Mouse (Mus musculus) kidney, embryonic 14.5 days (tissue): Measurements from ENCODE around the gene Tpcn1. TPM values are rescaled to one million over a fixed set of nuclear protein-coding genes. Genes with fewer than 3 reads are reported as not detected.

ENCODE experiments used
- ATAC-seq: fragments of 200-750 bp; cut with Nextera tagmentation; 2 replicates; pipeline ENCODE4 v1.8.0; 2017; ENCODE audit warnings: moderate number of reproducible peaks, mild to moderate bottlenecking, moderate TSS enrichment, moderate library complexity; ENCODE audit not compliant: low FRiP score, low TSS enrichment
- H3K27ac ChIP-seq: fragments of 300-500 bp; sonication (generic); 2 replicates; pipeline ENCODE4 v1.5.1; 2014; ENCODE audit warnings: low read depth, mild to moderate bottlenecking, low read length, moderate library complexity, mixed read lengths
- H3K27me3 ChIP-seq: fragments of 300-500 bp; sonication (generic); 2 replicates; pipeline ENCODE4 v1.6.1; 2014; ENCODE audit warnings: mild to moderate bottlenecking, low read length; ENCODE audit not compliant: control insufficient read depth, insufficient read depth
- H3K36me3 ChIP-seq: fragments of 300-500 bp; sonication (generic); 2 replicates; pipeline ENCODE4 v1.6.1; 2014; ENCODE audit warnings: low read length, mixed read lengths; ENCODE audit not compliant: control insufficient read depth, insufficient read depth
- H3K4me1 ChIP-seq: fragments of 300-500 bp; sonication (generic); 2 replicates; pipeline ENCODE4 v1.6.1; 2014; ENCODE audit warnings: low read length, mixed read lengths; ENCODE audit not compliant: control insufficient read depth, insufficient read depth
- H3K4me2 ChIP-seq: fragments of 300-500 bp; sonication (generic); replicated peaks from 2 replicates; pipeline ENCODE4 v1.6.1; 2014; ENCODE audit warnings: low read depth, mild to moderate bottlenecking, low read length
- H3K4me3 ChIP-seq: fragments of 300-500 bp; sonication (generic); 2 replicates; pipeline ENCODE4 v1.5.1; 2014; ENCODE audit warnings: mild to moderate bottlenecking, low read length
- H3K9ac ChIP-seq: fragments of 300-500 bp; sonication (generic); 2 replicates; pipeline ENCODE4 v1.6.1; 2014; ENCODE audit warnings: low read depth, mild to moderate bottlenecking, low read length, moderate library complexity
- H3K9me3 ChIP-seq: fragments of 300-500 bp; sonication (generic); 2 replicates; pipeline ENCODE4 v1.6.1; 2016; ENCODE audit warnings: low read length; ENCODE audit not compliant: control insufficient read depth
- WGBS: fragments of 180-500 bp; shearing (Covaris S2); extraction: QIAGEN DNeasy Blood & Tissue Kit; methylation state at CpG from one replicate; pipeline ENCODE4 v1.1.7; 2014; 5-methylcytosine and 5-hydroxymethylcytosine counted together
- polyA plus RNA-seq: library from polyadenylated mRNA; unstranded; fragments of >200 nt; fragmentation: Nextera tagmentation; extraction: Ambion mirVana; gene quantifications from 2 replicates; pipeline ENCODE4 v1.2.1, GENCODE M21; 2014

Gene Tpcn1
- polyA plus RNA-seq, 1 experiment from 2014 or later: 33.8 TPM

DNA sequence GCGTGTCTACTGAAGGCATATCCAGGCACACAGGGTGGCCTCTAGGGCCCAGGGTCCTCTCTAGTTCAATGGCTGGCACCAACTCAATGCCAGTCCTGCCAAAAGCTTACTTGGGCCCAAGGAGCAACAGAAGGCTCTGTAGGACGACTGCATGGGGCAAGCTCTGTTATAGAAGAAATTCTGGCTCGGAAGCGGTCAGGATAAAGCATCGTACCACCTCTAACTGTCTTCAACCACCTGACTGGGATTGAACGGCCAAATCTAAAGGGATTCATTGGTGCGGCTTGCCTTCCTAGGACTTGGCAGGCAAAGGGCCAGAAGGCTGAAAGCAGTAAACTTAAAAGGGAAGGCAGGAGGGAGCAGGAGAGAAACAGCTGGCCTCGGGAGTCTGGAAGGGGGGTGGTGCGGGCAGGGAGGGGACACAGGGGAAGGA lies 20.1 kb downstream of the Tpcn1 start:
- 50% methylated on average over 9 of the region's 9 CpGs for WGBS
- no peak for ATAC-seq
- H3K27ac ChIP-seq: peak overlapping the region; percentile 80; the same call in 1 of the 2 replicates
- no peaks in the 10 kb centered on the region for H3K9me3 ChIP-seq
- H3K9ac ChIP-seq: 0 out of 2 replicates have a peak overlapping the region, but pooled peaks have one; percentile 45
- H3K4me3 ChIP-seq: no peak overlapping the region
- H3K4me2 ChIP-seq: no peak overlapping the region
- H3K36me3 ChIP-seq: no peaks in the 10 kb centered on the region
- H3K4me1 ChIP-seq: peaks cover 81% of the 10 kb centered on the region
- H3K27me3 ChIP-seq: no peaks in the 10 kb centered on the region; the same call in 1 of the 2 replicates

DNA sequence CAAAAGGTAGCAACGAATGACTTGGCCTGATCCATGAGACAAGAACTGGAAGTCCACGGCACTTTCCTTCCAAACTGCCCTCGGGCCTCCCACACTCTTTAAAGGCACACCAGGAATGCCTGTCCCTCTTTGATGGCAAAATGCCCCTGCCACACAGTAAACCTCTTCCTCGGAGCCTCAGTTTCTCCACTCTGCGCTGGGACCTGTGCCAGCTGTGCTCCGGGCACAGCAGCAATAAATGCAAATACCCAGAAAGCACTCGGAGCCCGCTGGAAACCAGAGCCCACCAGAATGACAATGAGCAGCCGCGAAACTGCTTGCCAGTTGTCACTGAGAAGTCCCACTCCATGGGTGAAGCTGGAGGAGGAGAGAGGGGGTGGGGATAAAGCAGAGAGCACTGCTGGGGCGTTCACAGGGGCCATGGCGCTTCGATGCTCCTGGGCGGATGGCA lies 20.7 kb downstream of the Tpcn1 start:
- ATAC-seq: no peak
- Histone ChIP-seq H3K27ac (peak overlapping the region; percentile 80), H3K9me3 (no peaks in the 10 kb centered on the region), H3K4me2 (no peak overlapping the region), H3K4me3 (no peak overlapping the region), H3K9ac (peak overlapping the region; percentile 45; the same call in 1 of the 2 replicates), H3K27me3 (no peaks in the 10 kb centered on the region; the same call in 1 of the 2 replicates), H3K4me1 (peaks cover 86% of the 10 kb centered on the region), H3K36me3 (no peaks in the 10 kb centered on the region)
- WGBS: 30% methylated on average over 14 of the region's 14 CpGs

GRCm38 (mm10) chr5:120567253-120567701 lies 21.2 kb downstream of the Tpcn1 start:
- peaks cover 89% of the 10 kb centered on the region for H3K4me1 ChIP-seq
- H3K4me2 ChIP-seq: no peak overlapping the region
- 13% methylated on average over 21 of the region's 21 CpGs for WGBS
- no peak for ATAC-seq
- no peaks in the 10 kb centered on the region for H3K36me3 ChIP-seq
- H3K27ac ChIP-seq: peak overlapping the region; percentile 80
- H3K9ac ChIP-seq: peak overlapping the region; percentile 45
- H3K9me3 ChIP-seq: no peaks in the 10 kb centered on the region
- H3K27me3 ChIP-seq: no peaks in the 10 kb centered on the region; the same call in 1 of the 2 replicates
- H3K4me3 ChIP-seq: no peak overlapping the region

GRCm38 (mm10) chr5:120566681-120567252 lies 21.7 kb downstream of the Tpcn1 start:
- Histone ChIP-seq H3K4me2 (no peak overlapping the region), H3K27ac (peak overlapping the region; percentile 80), H3K9me3 (no peaks in the 10 kb centered on the region), H3K9ac (peak overlapping the region; percentile 45), H3K4me1 (peaks cover 88% of the 10 kb centered on the region), H3K36me3 (no peaks in the 10 kb centered on the region), H3K27me3 (no peaks in the 10 kb centered on the region; the same call in 1 of the 2 replicates), H3K4me3 (no peak overlapping the region)
- ATAC-seq: no peak
- WGBS: 38% methylated on average over 9 of the region's 9 CpGs

DNA sequence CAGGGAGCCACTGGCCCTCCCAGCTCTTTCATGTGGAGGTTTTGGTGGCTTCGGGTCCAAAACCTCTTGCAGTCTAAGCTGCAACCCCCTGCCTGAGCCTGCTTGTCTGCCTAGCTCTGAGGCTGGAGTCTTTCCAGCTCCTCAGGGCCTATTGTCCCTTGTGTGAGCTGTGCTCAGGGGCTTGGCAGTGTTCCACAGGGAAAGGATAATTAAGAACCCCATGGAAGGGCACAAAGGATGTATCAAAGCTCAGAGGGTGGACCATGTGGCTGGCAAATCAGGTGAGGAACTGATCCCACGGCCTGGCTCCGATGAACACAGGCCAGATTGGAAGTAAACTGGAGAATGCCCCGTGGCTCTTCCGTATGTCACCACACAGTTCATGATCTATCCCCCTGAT lies 22.4 kb downstream of the Tpcn1 start:
- Histone ChIP-seq H3K4me2 (no peak overlapping the region), H3K4me3 (no peak overlapping the region), H3K27me3 (no peaks in the 10 kb centered on the region; the same call in 1 of the 2 replicates), H3K36me3 (no peaks in the 10 kb centered on the region), H3K9me3 (no peaks in the 10 kb centered on the region), H3K27ac (peak overlapping the region; percentile 20; the same call in 1 of the 2 replicates), H3K4me1 (peaks cover 83% of the 10 kb centered on the region), H3K9ac (peak overlapping the region; percentile 31; the same call in 1 of the 2 replicates)
- WGBS: 71% methylated on average over 5 of the region's 5 CpGs
- ATAC-seq: no peak

GRCm38 (mm10) chr5:120565171-120565905 lies 23.1 kb downstream of the Tpcn1 start:
- no peaks in the 10 kb centered on the region for H3K9me3 ChIP-seq
- H3K27ac ChIP-seq: peak overlapping the region; percentile 20; the same call in 1 of the 2 replicates
- H3K4me3 ChIP-seq: no peak overlapping the region
- WGBS: 41% methylated on average over 15 of the region's 15 CpGs
- H3K9ac ChIP-seq: no peak overlapping the region; the same call in 1 of the 2 replicates
- H3K27me3 ChIP-seq: no peaks in the 10 kb centered on the region; the same call in 1 of the 2 replicates
- no peak for ATAC-seq
- no peak overlapping the region for H3K4me2 ChIP-seq
- H3K36me3 ChIP-seq: no peaks in the 10 kb centered on the region
- H3K4me1 ChIP-seq: peaks cover 81% of the 10 kb centered on the region

GRCm38 (mm10) chr5:120563914-120564311 lies 24.6 kb downstream of the Tpcn1 start:
- Histone ChIP-seq H3K27ac (peak overlapping the region; percentile 96), H3K27me3 (no peaks in the 10 kb centered on the region), H3K9ac (no peak overlapping the region), H3K4me3 (no peak overlapping the region), H3K4me1 (peaks cover 80% of the 10 kb centered on the region), H3K9me3 (no peaks in the 10 kb centered on the region), H3K36me3 (no peaks in the 10 kb centered on the region), H3K4me2 (no peak overlapping the region)
- 21% methylated on average over 4 of the region's 4 CpGs for WGBS
- ATAC-seq: no peak

DNA sequence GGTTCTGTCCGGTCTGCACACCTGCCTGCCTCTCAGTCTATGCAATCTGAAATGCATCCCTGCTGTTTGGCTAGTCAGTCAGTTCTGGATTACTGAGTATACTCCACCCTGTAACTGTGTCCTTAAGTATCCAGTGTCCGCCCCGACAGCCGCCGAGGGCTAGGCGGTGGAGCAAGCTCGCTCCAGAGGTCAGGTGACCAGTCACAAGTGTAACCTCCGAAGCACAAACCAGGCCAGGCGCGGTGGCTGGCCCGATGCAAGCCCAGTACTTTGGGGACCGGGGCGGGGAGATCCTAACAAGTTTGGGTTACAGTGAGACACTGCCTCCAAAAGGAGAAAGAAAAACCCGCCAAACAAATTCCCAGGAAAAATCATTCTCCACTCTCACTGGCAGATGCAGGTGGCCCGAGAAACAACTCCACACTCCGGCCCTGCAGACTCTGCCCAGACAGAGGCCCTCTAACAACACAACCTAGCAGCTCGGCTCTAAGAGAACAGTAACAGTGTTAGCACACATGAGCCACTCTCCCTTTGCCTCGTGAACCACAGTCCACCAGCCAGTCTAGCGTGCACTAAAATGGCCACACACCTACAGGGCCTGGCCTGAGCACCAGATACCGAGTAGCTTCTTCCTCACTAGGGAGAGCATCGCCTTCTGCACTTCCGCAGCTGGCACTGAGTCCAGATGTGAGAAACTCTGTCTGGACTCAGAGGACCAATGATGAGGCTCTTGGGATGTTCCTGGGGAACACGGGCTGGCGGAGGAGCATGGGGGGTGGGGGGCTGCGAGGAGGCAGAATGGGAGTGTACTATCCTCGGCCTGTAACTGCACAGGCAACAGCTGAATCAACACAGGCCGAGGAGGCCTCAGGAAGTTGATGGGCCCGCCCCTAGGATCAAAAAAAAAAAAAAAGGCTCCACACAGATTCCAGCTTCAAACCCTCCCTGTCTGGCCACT lies 25.2 kb downstream of the Tpcn1 start:
- Histone ChIP-seq H3K4me1 (peaks cover 75% of the 10 kb centered on the region), H3K9me3 (no peaks in the 10 kb centered on the region), H3K9ac (peak overlapping the region; percentile 37; the same call in 1 of the 2 replicates), H3K4me2 (peak overlapping the region; percentile 15; the same call in 1 of the 2 replicates), H3K36me3 (no peaks in the 10 kb centered on the region), H3K4me3 (no peak overlapping the region; the same call in 1 of the 2 replicates), H3K27me3 (no peaks in the 10 kb centered on the region), H3K27ac (peak overlapping the region; percentile 96)
- ATAC-seq: peak; percentile 74
- WGBS: 17% methylated on average over 28 of the region's 28 CpGs
